Mouse (Mus musculus): ENCODE data around the gene Hbp1. TPM values are rescaled to one million over a fixed set of nuclear protein-coding genes. Genes with fewer than 3 reads are reported as not detected.
A peak's percentile ranks its signal among the peaks of the same experiment; 100 is the strongest.

Gene Hbp1
- total RNA-seq, 2 experiments from 2014 or later: 60.3 to 74.6 TPM

DNA sequence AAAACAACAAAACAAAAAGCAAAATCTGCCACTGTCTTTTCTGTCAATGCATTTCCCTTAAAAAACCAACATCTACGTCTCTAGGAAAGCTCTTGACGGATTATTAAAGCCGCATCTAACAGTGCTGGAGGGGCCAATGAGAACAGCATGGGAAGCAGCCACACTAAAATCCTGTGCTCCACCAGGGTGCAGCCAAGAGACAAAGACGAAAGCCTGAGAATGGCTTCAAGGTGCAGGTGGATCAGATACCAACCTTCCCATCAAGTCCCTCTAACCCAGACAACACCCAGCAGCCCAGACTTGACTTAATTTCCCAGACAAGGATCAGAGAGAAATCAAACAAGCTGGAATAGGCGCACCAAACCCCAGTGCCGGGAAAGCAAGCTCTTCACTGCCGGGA is 26.2 kb upstream of the Hbp1 start:
- H3K27ac ChIP-seq: no peak overlapping the region
- DNase-seq: no peak
- no peak overlapping the region for H3K4me3 ChIP-seq
- peak; percentile 28; the same call in 1 of the 2 replicates for TF ChIP-seq CTCF (IDR thresholded peaks at IDR 0.05)
- intact Hi-C loops (cut with DNase I): loop anchor here (10.0 kb wide), 1 partner anchor 398 kb away; the partner anchor contains the start of gene Ccdc71l

DNA sequence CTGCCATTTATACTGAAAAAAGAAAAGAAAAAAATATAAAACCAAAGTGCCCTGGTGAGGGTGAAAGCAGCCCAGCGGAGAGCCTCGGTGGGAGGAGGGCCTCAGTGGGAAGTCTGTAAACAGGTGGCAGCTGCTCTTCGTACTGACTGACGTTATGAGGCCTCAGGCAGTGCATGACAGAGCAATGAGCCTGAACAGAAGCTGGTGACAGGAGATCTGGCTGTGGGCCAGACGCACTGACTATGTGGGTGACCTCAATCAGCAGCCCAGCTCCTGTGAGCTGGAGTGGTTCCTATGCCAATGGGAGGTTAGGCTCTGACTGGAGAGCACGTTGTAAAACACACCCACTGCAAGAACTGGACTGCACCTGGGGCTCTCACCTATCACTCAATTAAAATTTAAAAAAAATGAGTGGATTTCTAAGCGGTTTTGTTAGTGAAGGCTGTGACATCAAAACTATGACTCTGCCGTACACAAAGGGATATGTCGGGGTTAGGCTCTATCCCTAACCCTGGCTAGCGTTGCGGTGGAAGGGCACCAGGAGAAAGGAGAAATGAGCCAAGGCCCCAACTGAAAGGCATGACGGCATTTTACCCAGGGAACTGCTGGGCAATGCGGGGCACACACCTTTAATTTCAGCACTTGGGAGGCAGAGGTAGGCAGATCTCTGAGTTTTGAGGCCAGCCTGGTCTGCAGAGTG is 23.3 kb upstream of the Hbp1 start:
- intact Hi-C loops (cut with DNase I): loop anchor here (10.0 kb wide), 1 partner anchor 401 kb away; the partner anchor contains the start of gene Ccdc71l
- TF ChIP-seq CTCF (IDR thresholded peaks at IDR 0.05): no peak
- no peak overlapping the region for H3K4me3 ChIP-seq
- DNase-seq: peak; percentile 78
- peak overlapping the region; percentile 40; the same call in 1 of the 2 replicates for H3K27ac ChIP-seq

DNA sequence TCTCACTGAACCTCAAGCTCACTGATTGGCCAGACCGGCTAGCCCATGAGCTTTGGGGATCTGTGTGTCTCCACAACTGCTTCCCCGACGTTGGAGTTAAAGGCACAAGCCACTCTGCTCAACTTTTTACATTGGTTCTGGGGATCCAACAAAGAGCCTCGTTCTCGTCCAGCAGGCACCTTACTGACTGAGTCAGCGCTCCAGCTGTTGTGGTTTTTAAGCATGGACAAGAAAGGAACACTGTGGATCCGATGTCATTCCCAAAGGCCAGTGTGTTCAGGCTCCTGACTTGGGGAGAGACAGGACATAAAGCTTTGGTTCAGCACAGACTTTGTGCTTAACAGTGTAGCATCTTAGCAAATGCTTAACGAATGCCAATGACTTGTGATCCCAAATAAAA is 21.2 kb upstream of the Hbp1 start:
- Histone ChIP-seq H3K4me3 (no peak overlapping the region), H3K27ac (no peak overlapping the region)
- DNase-seq: no peak
- intact Hi-C loops (cut with DNase I): loop anchor here (10.0 kb wide), 1 partner anchor 403 kb away; the partner anchor contains the start of gene Ccdc71l
- TF ChIP-seq CTCF (IDR thresholded peaks at IDR 0.05): no peak

DNA sequence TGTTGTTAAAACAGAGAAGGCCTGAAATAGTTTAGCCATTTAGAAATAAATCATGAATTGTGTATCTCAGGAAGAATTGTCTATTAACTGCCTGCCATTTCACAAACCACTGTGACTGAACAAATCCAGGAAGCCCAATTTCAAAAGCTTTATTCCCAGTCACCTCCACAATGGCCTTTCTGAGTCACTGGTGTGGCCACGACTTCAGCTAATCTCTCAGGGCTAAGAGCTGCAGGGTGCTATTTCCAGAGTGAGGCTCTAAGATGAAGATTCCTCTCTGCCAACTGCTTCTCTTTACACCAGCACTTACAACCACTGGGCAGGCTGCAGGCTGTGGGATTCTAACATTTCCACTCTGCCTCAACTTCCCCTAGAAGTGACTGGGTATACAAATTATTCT is 18.8 kb upstream of the Hbp1 start:
- intact Hi-C loops (cut with DNase I): no loop called here
- no peak for DNase-seq
- H3K4me3 ChIP-seq: no peak overlapping the region
- TF ChIP-seq CTCF (IDR thresholded peaks at IDR 0.05): no peak
- H3K27ac ChIP-seq: no peak overlapping the region

DNA sequence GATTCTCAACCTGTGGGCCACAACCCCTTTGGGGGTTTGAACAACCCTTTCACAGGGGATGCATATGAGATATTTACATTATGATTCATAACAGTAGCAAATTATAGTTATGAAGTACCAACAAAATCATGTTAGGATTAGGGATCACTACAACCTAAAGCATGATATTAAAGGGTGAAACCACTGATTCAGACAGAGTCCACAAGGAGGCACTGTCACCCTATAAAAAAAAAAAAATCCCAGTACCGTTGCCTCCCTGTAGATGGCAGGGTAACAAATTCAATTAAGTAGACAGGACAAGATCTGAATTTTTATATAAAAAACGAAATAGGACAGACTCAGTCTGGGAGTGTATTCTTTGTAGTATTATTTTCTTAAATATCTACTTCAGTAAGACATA is 17.2 kb upstream of the Hbp1 start:
- Histone ChIP-seq H3K4me3 (no peak overlapping the region), H3K27ac (no peak overlapping the region)
- peak; percentile 100; the same call in 1 of the 2 replicates for TF ChIP-seq CTCF (IDR thresholded peaks at IDR 0.05)
- intact Hi-C loops (cut with DNase I): no loop called here
- DNase-seq: no peak

DNA sequence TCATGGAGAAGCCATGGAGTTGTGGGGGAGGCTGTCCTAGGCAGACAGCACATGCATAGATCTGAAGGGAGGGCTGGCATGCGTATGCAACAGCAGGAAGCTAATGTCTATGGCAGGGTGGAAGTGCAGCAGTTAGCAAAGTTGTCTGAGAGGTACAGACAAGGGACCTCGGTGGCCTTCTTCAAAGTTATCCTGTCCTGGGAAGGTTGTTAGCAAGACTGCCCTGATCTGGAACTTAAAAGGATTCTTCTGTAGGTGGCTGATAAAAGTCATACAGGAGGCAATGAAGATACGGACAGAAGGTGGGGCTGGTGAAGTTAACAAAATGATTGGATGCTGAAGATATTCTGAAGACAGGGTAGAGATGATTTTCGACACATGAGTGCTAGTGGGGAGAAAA is 16.1 kb upstream of the Hbp1 start:
- Histone ChIP-seq H3K4me3 (no peak overlapping the region), H3K27ac (no peak overlapping the region)
- TF ChIP-seq CTCF (IDR thresholded peaks at IDR 0.05): no peak
- no peak for DNase-seq
- intact Hi-C loops (cut with DNase I): no loop called here

DNA sequence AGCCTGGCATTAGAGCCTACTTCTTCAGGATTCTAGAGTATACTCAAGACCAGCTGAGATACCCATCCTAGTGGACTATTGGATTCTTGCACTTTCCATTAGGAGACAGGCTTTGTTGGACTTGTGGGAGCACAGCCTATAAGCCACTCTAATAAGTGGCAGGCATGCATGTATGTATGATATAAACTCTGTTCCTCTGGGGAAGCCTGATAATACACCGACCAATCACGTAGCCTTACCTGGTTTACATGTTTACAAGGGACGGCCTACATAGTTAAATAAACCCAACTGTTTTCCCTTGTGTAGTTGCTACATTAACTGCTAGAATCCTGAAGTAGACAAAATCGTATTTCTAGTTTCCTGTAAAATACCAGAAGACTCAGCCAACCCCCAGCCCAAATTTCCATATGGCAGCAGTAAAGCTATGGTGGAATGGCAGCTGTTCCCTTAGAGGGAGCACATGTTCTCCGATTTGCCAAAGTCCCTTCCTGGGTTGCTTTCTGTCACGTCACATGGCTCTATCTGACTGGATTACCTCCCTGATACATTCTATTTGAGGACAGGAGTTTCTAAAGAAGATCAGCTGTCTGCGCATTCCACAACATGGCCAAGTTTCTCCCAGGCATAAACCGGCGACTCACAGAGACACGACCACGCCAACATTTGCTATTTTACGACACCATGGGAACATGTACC is 15.3 kb upstream of the Hbp1 start:
- TF ChIP-seq CTCF (IDR thresholded peaks at IDR 0.05): no peak
- Histone ChIP-seq H3K27ac (no peak overlapping the region), H3K4me3 (no peak overlapping the region)
- intact Hi-C loops (cut with DNase I): no loop called here
- DNase-seq: no peak

DNA sequence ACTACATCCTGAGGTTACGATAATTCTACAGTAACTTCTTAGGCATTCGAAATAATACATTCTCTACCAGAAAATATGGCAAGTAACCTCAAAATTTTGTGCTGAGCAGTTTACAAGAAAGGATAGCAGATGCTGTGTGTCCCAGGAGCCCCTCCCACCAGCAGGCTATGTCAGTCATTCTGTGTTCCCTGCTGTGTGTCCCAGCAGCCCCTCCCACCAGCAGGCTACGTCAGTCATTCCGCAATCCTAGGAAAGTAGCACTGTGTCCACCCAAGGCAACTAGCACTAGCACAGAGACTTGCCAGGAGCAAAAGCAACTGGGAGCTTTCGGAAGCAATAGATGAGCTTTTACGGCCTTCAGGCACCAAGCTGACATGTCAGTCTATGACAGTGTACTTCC is 13.7 kb upstream of the Hbp1 start:
- intact Hi-C loops (cut with DNase I): no loop called here
- DNase-seq: peak; percentile 18
- no peak for TF ChIP-seq CTCF (IDR thresholded peaks at IDR 0.05)
- H3K27ac ChIP-seq: no peak overlapping the region
- no peak overlapping the region for H3K4me3 ChIP-seq

DNA sequence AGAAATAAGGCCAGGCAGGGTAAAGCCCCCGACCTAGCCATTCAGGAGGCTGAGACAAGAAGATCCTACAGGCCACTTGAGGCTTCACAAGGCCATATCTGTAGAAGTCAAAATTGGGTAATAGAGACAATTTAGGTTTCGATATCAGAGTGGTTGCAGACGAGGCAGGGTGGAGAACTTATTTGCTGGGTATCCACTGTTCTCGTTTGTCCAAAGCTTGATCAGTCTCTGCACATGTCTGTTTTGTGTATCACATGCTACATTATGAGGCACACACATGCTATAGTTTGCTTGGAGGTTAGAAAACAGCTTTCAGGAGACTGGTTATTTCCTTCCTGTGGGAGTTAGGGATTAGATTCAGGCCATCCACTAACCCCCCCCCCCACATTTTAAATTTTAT is 5.5 kb upstream of the Hbp1 start:
- intact Hi-C loops (cut with DNase I): no loop called here
- Histone ChIP-seq H3K4me3 (no peak overlapping the region), H3K27ac (no peak overlapping the region)
- DNase-seq: no peak
- TF ChIP-seq CTCF (IDR thresholded peaks at IDR 0.05): no peak

DNA sequence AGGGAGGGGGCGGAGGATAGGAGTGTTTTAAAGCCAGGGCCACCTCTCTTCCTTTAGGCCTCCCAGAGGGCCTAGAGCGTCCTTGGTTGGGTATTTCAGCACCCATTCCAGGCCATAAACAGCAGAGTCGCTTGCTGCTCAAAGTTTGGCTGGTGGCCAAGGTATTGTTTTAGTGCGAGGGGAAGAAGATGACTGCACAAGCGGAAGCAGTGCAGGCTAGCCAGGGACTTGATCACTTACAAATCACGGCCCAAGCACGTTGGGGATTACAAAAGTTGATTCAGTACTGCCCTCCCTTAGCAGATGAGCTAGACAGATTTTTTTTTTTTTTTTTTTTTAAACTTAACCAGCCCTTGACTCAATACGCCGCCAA is 310 bp upstream of the Hbp1 start:
- no peak for DNase-seq
- intact Hi-C loops (cut with DNase I): no loop called here
- H3K27ac ChIP-seq: peak overlapping the region; percentile 97
- H3K4me3 ChIP-seq: peak overlapping the region; percentile 79
- no peak for TF ChIP-seq CTCF (IDR thresholded peaks at IDR 0.05)

DNA sequence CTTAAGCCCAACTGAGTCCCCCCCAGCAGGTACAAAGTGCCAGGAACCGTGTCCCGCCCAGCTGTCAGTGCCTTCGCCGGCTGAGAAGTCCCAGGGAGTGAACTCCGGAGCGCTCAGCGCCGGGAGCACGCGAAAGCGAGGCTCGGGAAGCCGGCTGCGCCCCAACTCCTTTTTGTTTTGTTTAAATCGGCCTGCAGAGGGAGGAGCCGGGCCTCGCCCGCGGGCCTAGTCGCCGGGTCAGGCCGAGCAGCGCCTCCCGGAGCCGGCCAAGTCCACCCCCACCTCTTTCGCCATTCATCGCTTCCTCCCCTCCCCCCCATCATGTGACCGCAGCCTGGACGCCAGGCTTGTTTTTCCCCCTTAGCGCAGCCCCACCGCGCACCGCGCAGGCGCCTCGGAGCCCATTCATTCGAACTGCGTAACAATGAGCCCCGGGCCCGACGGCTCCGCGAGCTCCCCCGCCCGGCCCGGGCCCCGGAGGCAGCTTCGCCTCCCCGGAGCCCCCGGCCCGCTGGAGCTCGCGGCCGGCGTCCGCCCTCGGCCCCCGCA is 1.1 kb downstream of the Hbp1 start:
- peak overlapping the region; percentile 93 for H3K4me3 ChIP-seq
- intact Hi-C loops (cut with DNase I): loop anchor here (5.0 kb wide), 1 partner anchor 447 kb away; no protein-coding TSS in a partner anchor
- H3K27ac ChIP-seq: peak overlapping the region; percentile 99
- TF ChIP-seq CTCF (IDR thresholded peaks at IDR 0.05): peak; percentile 52
- peak; percentile 97 for DNase-seq

DNA sequence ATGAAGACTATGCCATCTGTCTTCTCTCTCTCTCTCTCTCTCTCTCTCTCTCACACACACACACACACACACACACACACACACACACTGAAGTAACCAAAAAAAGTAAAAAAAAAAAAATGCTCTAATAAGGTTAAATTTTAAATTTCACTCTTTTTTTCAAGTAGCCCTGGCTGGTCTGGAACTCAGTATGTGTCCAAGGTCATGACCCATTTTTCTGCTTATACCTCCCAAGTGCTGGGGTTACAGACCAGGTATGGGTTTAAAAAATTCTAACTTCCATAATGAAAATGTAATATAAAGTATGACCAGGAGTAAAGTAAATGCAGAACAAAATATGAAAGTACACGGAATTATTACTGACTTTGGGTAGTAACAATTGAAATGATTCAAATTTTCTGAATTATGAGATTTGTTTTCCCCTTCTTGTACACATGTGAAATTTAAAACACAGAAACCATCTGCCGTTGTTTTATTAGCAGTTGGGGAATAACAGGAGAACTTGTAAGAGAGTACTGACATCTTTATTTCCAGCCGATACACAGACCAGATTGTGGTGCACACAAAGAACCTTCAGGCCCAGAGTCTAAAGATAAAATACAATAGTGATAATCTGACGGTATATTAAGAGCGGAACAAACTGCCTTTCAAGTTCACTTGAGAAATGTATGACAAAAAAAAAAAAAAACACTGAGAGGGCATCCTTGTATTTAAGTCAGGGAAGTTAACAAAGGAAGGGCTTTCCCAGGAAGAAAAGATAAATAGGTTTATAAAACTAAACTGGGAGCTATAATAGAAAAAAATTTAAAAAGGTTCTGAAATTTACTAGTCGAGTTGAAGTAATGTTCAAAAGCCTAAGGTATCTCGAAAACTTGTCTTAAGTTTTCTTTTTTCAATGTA is 2.0 kb downstream of the Hbp1 start:
- Histone ChIP-seq H3K27ac (peak overlapping the region; percentile 99), H3K4me3 (peak overlapping the region; percentile 93)
- no peak for DNase-seq
- intact Hi-C loops (cut with DNase I): loop anchor here (5.0 kb wide), 1 partner anchor 446 kb away; no protein-coding TSS in a partner anchor
- TF ChIP-seq CTCF (IDR thresholded peaks at IDR 0.05): no peak
